Mouse (Mus musculus): Measurements from ENCODE around the gene Nrxn2.

Nrxn2 gene

GRCm38 (mm10) chr19:6452672-6453310 lies 34.3 kb downstream of the Nrxn2 start:
- DNase-seq = no peak

DNA sequence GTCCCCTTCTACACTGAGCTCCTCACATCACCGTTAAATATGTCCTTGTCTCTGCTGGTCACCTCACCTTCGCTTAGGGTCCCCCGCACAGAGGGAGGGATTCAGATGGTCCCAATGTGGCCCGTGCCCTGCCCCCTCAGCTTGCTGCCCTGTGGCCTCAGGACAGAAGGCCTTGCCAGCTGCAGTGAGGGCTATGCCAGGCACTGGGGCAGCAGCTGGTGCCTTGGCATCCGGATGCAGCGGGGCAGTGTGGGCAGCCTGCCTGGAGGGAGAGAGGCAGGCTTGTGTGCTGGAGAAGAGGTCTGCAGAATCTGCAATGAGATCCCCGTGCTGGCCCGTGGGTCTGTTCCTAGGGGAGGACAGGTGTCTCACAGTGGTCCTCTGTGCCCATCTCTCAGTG lies 34.8 kb downstream of the Nrxn2 start:
- DNase-seq = no peak

DNA sequence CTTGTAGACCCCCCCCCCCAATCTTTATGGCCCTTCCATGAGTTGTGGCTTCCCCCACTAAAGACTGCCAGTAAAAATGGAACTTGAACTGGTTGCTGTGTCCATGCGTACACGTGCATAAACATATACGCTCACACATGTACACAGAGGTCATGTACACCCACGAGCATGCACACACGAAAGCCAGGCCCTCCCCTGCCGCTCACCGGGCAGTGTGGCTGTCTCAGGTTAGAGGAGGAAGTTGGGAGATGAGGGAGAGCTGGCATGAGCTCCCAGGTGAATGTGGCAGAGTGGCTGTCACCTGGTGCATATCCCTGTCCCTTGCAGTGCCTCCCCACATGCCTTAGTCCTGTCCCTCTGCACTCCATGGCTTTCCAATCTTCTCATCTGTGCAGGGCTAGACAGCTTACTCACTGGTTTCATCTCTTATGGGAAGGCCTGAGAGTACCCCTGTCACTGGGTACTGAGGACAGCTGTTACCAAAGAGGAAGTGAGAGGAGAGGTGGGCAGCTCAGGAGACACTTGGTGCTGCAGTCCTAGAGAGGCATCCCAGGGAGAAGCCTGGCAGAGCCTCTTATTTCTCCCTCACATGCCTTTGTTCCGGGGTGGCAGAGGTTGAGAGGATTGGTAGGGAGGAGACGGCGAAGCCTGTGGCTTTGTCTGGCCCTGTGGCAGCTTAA lies 35.6 kb downstream of the Nrxn2 start:
- DNase-seq = no peak

- no peak for DNase-seq
Measured at GRCm38 (mm10) chr19:6459504-6459903, 41.0 kb downstream of the Nrxn2 start.

GRCm38 (mm10) chr19:6462841-6463240 lies 44.3 kb downstream of the Nrxn2 start:
- DNase-seq = no peak

DNA sequence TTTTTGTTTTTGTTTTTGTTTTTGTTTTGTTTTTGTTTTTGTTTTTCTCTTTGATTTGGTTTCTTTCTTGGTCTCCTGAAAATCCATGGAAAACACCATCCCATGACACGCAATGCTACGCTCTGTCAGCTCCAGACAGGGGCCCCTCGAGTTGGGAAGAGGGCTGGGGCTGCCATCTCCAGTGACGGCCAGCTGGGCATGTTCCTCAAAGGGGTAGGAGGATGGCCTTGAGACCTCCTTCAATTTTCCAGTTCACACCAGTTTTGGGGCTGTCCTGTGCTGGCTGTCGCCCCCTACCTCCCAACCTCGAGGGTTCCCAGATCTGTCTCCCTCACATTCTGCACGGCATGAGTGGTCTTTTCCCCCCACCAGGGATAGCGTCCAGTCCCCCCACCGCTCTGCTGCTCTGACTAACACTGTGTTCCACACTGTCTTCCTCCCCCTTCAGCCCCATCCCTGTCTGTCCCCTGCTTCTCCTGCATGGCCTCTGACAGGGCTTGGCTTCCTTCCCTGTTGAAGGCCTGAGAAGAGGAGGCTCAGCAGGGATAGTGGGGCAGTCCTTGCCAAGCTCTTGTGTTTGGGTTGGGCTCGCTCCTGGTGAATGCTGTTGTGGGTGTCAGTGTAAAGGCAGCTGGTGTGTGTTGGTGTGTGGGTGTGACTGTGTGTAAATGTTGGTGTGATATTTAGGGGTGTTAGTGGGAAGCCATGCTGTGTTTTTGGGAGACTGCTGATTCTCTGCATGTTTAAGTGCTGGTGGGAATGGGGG lies 46.0 kb downstream of the Nrxn2 start:
- DNase-seq = no peak

DNA sequence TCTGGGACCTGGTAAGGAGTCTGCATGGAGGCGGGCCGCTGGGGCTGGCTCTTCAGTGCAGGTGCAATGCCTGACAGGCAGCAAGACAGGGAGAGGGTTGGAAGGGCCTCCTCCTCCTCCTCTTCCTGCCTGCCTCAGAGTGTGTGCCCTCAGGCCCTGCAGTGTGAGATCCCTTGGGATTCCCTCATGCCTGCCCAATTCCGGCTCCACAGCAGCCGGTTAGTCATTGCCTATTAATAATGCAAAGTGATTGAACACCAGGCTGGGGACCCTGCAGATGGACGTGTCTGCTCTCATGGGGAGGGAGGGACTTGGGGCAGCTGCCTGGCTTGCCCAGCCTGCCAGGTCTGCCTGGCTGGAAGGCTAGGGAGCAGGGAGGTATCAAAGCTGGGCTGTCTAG lies 46.6 kb downstream of the Nrxn2 start:
- peak in 1 of 2 experiments; percentile 29 for DNase-seq

GRCm38 (mm10) chr19:6466945-6467344 lies 48.4 kb downstream of the Nrxn2 start:
- no peak for DNase-seq

GRCm38 (mm10) chr19:6467374-6467979 lies 48.9 kb downstream of the Nrxn2 start:
- DNase-seq = no peak

DNA sequence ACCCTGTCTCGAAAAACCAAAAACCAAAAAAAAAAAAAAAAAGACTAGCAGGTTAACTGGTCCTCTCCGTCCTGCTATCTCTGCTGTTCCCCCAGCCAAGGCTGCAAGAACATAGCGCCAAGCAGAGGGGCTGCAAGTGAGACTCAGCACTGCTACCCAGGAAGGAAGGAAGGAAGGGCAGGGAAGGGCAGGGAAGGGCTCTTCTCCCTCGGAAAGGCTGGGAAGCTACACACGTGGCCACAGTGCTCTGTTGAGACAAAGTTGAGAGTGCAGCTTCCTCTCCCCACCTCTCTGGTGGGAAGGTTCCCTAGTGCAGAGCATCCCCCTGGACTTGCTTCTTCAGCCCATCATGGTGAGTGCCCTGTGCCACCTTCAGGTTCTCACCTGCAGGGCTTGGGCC lies 53.1 kb downstream of the Nrxn2 start:
- peak in 1 of 2 experiments; percentile 24 for DNase-seq

DNA sequence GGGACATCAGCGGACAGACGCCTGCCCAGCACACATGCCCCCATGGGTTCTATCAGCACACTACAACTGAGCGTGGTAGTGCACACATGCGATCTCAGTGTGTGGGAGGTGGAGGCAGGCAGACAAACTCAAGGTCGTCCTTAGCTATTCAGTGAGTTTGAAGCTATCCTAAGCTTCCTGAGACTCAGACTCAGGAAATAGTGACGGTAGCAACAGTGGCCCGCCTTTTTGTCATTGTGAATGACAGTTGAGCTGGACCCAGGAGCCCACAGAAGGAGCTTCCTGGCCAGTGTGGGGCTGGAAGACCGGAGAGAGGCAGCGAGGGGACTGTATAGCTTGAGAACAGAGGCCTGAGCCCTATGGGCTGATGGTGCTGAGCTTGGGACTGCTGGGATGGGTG lies 54.3 kb downstream of the Nrxn2 start:
- peak in 1 of 2 experiments; percentile 17 for DNase-seq

- no peak for DNase-seq
Measured at GRCm38 (mm10) chr19:6474706-6475105, 56.2 kb downstream of the Nrxn2 start.

DNA sequence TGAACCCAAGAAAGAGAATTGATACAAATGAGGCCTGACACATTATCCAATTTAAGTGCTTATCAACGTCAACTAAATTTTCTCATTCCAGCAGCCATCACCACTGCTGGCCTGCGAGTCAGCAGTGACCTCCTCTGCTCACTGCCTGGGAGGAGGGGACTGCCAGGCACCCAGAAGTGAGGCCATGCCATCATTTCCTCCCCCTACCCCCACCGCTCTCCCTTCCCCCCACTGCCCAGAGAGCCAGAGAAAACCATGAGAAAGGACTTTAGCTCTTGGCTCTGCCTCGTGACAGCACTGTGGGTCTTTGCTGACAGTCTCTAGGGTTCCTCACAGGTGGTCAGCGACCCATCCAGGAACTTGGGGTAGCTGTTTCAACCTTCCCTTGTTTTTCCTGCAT lies 56.6 kb downstream of the Nrxn2 start:
- DNase-seq = peak; percentile 48 to 63

DNA sequence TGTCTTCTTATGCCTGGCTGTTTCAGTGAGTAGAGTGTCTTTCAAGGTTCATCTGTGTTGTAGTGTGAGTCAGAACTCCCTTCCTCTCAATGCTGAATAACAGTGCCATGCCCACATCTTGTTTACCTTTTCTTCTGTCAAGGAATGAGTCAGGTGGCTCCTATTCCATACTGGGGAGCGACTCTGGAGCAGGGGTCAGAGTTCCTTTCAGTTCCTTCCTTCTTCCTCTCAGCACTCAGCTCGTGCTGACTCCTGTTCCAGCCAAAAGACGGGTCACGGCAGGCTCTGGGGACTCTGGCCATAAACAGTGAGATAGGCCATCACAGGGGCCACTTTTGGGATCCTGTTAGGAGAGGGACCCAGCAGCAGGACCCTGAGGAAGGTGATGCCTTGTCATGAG lies 58.5 kb downstream of the Nrxn2 start:
- DNase-seq = peak; percentile 35 to 48

- no peak for DNase-seq
Measured at GRCm38 (mm10) chr19:6478566-6478965, 60.0 kb downstream of the Nrxn2 start.

GRCm38 (mm10) chr19:6482886-6483285 lies 64.4 kb downstream of the Nrxn2 start:
- DNase-seq = no peak

DNA sequence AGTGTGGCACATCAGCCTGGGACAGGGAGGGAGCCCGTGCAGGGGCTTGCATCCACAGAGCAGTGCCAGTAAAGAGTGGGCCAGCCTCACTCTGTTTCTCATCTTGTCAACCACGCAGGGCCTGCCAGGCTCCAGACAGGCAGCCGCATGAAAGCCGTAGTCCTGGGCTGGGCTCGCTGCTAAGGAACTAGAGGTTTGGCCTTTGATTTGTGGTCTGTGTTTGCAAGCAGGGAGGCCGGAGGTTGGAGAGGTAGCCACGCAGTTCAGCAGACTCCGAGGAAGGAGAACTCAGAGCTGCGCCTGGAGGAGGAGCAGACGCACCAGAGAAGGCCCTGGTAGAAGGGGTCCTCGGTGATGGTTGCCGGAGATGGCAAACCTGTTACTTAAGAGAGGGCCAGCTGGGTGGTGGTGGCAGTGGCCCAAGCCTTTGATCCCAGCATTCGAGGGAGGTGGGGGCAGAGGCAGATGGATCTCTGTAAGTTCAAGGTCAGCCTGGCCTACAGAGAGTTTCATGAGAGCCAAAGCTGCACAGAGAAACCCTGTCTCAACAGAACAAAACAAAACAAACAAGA lies 66.6 kb downstream of the Nrxn2 start:
- DNase-seq = no peak

DNA sequence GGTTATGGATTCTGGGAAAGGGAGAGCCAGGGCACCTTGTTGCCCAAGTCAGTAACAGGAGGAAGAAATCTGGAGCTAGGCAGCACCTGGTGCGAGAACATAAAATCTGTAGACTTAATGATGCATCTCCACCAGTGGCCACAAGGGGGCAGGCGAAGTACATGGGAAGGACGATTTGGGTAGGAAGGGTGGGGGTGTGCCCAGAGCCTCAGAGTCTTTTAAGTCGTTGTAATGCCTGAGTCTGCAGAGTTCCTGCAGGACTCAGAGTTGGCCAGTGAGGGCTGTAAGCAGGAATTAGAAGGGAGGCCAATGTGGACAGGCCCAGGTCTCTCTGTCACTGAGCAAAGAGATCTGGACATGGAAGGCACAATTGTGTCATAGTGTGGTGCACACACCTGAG lies 70.5 kb downstream of the Nrxn2 start:
- peak; percentile 82 to 94 for DNase-seq

- DNase-seq = no peak
Measured at GRCm38 (mm10) chr19:6491538-6491937, 73.0 kb downstream of the Nrxn2 start.

- peak; percentile 77 to 82 for DNase-seq
Measured at GRCm38 (mm10) chr19:6492124-6492523, 73.6 kb downstream of the Nrxn2 start.

GRCm38 (mm10) chr19:6493219-6493618 lies 74.7 kb downstream of the Nrxn2 start:
- no peak for DNase-seq

GRCm38 (mm10) chr19:6494032-6494431 lies 75.5 kb downstream of the Nrxn2 start:
- DNase-seq = no peak

All from kidney, postnatal 36 days (tissue).